Mouse (Mus musculus) right cerebral cortex, postnatal 14 days (tissue): Measurements from ENCODE around the gene Clstn2.

Source experiments
- DNase-seq: peaks from one replicate; pipeline ENCODE4 v3.0.0; 2022

Gene Clstn2

GRCm38 (mm10) chr9:97449316-97450050 lies 583.5 kb downstream of the Clstn2 start:
- DNase-seq: no peak

DNA sequence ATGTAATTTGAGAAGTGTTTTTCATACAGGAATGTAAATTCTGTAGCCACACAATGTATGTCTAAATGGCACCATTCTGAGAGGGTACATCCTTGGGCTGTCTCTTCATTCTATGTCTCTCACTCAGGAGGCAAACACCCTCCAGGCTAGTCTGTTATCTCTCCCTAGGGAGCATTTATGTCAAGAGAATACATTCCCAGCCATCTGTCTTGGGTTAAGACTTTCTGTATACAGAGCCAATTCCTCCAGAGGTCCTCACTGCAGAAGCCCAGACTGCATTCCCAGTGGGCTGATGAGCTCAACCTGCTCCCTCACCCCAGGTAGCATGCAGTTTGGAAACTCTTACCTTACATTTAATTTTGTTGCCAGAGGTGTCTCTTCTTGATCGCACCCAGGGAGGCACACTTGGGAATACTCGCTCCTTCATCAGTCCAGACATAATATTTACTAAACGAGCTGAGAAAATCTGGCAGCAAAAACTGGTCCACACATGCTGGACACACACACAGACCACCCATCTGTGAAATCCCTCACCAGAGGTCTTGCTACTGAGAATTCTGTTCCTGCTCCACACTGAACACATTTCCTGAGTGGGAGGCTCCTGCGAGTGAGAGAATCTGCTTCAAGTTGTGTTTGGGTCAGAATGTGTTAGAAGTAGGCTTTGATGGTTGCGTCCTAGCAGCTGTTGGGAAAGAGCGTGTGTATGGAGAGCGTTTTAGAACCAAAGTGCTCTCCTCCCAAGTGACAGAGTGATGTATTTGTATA lies 592.9 kb downstream of the Clstn2 start:
- DNase-seq: no peak

GRCm38 (mm10) chr9:97434666-97435065 lies 598.3 kb downstream of the Clstn2 start:
- no peak for DNase-seq

GRCm38 (mm10) chr9:97429885-97430449 lies 603.0 kb downstream of the Clstn2 start:
- no peak for DNase-seq

- peak; percentile 20 for DNase-seq
These were observed 604.9 kb downstream of the Clstn2 start for GRCm38 (mm10) chr9:97428127-97428526.

- DNase-seq: no peak
These were observed 612.1 kb downstream of the Clstn2 start for GRCm38 (mm10) chr9:97420896-97421295.

- DNase-seq: no peak
These were observed 617.9 kb downstream of the Clstn2 start for GRCm38 (mm10) chr9:97414876-97415668.

GRCm38 (mm10) chr9:97408142-97408541 lies 624.8 kb downstream of the Clstn2 start:
- DNase-seq: no peak
